Mouse (Mus musculus) monocyte, adult 2 months (primary cell): ENCODE measurements around the gene Nostrin.

Experiments
- DNase-seq, 2 experiments: peaks; one replicate each; pipeline ENCODE4 v3.0.0; 2022; ENCODE audit warnings: low spot score in 2 of 2, low read depth in 1 of 2

The Nostrin gene

DNA sequence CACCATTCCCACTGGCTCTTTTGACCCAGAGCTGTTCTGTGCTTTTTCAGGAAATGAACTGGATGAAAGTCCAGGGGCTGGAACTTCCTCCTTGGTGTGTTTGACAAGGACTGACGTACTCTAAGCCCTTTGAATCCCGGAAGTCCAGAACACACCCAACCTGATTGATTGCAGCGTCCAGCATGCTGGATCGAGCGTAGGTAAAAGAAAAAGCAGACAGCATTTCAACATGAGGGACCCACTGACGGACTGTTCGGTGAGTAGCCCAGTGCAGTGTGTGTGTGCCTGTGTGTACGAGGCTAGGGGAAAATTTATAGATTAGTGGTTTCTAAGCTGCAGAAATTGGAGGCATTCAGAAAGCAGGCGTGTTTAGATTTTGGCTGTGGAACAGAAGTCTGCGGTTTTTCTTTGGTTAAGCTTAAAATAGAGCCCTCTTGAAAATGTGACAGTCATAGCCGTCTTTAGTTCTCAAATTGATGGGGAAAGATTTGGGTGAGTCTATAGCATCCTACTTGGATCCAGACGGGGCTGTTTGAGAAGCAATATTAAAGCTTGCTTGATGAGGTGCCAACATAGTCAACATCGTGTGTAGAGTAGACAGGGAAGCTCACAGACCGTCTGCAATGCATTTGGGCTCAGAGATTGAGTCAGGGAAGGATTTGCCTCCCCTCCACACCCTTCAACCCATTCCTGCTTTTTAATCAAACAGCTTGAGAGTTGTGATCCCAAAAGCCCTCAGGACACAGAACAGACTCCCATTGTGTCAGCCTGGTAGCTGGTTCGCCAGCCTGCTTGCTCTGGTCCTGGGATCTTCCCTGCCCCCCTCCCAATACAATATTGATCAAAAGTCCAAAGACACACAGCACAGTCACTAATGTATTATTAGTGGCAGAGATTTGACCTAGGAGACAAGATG, at the start of gene Nostrin:
Gene Nostrin, plus strand, starts transcription at position 140 of the 916 bp plus-strand sequence.
- DNase-seq: peak in 1 of 2 experiments; percentile 12

DNA sequence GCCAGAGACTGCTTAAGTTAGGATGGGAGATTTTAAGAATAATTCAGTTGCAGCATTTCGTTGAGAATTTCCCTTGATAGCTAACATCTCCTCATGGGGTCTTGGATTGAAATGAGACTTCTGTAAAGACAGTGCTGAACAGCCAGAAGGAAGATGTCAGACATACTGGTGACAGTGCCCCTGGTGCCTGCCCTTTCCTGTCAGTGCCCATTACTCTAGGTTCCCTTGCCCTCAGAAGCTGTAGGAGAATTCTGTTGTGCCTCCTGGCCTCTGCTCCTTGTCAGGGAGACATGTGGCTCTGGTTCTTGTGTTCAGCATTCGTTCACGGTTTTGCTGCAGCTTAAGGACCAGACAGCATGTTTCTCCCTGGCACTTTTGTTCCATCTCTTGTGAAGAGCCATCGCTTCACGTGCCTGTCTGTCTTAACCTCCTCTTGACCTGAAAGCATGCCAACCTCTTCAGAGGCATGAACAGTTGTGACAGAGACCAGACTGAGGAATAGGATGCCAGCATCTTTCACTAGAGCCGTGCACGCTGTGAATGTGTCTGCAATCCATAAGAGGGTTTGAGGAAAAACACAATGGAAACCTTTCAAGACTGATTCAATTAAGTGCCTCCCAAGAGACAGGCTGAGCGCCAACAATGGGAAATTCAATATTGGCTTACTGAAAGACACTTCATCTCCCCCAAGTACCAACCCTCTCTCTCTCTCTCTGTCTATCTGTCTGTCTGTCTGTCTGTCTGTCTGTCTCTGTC, 48.9 kb upstream of the Nostrin start:
- DNase-seq: no peak

DNA sequence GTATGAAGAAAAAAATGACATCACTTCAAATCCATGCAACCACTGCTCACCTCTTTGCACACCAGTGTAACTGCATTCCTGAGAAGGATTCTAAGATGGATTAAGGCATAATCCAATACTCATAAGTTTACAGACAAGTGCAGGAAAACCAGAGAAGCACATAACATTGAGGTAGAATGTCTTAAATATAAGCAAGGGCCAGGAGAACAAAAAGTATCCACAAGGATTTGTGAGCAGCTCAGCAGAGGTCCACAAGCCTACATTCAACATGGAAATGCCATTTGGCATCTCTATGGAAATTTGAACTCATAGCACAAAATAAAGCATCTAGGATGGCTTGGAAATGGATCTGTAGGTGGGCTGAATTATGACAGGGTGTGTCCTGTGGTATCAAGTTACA, 39.8 kb upstream of the Nostrin start:
- DNase-seq: no peak

DNA sequence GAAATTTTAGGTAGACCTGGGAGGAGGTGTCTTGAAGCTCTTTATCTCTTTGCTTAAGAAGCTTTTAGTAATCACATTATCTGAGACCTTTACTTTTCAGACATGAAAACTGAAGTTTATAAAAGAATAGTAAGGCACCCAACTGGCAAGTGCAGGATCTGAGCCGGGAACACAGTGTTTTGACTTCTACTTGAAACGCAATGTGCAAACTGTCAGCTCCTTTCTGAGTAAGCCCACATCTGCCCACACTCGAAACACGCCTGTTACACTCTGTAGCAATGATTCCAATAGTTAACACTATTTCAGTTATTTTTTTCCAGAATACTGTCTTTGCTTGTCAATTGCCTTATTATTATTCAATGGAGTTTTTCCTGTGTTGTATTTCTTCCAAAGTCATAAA, 38.8 kb upstream of the Nostrin start:
- DNase-seq: no peak

DNA sequence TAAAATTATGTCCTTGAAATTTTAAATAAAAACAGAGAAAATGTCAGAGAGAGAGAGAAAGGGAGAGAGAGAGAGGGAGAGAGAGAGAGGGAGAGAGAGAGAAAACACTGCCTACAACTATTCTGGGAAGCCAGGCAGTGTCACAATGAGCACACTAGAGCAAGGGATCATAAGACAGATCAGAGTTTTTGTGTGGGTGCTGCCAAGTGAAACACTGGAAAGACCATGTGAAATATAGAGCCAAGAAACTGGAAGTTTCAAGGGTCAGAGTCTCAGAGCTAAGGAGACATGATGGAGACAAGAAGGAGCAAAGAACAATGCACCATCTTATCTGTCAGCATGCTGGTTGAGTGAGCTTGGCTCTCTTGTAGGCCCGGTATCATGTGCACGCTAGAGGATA, 38.1 kb upstream of the Nostrin start:
- DNase-seq: no peak

GRCm38 (mm10) chr2:69098701-69099100, 36.9 kb upstream of the Nostrin start:
- DNase-seq: no peak

- DNase-seq: no peak
These were observed 36.5 kb upstream of the Nostrin start for GRCm38 (mm10) chr2:69099147-69099546.

- no peak for DNase-seq
These were observed 34.9 kb upstream of the Nostrin start for GRCm38 (mm10) chr2:69100706-69101105.

DNA sequence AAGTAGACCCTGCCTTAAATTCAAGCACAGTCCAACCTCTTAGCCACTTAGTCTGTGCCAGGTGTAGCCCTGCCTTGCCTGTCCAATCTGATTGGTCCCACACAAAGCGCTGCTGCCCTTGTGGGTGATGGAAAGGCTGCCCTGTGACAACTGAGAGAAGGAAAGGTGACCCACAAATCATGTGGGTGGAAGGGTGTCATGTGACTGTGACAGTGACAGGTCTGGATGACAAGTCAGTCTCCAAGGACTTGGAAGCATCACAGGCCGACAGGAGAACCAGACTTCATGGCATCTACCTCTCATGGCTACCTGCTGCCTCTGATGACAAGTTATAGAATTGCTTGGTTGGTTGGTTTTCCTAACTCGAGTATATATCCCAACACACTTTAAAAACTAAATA, 32.1 kb upstream of the Nostrin start:
- DNase-seq: no peak

- no peak for DNase-seq
These were observed 31.0 kb upstream of the Nostrin start for GRCm38 (mm10) chr2:69104511-69105145.

DNA sequence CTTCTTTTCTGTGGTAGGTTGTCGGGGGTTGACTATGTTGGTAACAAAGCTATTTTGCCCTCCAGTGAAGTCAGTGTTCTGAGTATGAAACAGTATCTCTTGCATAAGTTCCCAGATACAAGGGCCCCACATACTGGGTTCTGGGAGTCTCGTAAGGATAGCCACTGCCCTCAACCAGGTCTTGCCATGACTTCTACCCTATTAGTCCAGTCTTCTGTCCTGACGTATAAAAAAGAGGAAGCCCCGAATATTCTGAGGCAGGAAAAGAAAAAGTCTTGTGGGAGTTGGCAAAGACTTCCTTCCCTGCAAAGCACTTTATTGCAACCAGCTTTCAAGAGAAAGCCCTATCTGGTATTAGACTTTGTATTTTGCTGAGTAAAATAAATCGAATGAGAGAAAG, 26.4 kb upstream of the Nostrin start:
- no peak for DNase-seq

DNA sequence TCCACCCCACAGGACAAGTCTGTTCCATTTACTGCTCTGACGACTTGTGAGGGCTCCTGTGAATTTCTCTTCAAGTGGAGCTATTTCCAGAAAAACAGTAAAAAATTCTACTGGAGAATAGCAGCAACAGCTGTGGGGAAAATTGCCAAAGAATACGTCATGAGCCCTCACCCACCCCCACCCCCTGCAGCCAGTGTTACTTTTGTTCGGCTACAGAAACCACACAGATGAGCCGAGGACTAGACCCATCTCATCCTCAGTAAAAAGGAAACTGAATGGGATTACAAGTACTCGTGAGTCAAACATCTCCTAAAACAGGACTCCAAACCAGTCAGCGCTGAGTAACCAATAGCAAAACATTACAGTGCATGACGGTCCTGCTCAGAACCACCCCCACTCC, 25.9 kb upstream of the Nostrin start:
- DNase-seq: no peak

DNA sequence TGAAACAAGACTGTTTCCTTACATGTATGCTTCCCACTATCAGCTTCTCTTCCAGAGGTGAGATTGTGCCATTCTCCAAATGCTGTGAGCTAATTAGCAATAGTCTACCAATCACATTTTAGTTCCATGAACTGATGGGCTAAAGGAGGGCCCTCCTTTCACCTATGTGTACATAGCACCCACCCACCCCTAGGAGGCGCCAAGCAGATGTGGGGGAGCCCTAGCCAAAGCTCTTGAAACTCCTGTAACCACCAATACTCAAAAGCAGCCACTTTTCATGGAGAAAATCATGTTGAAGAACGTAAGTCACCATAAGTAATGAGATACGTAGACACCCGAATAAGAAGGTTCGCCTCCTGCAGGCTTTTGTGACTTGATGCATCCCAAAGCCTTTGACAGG, 23.0 kb upstream of the Nostrin start:
- DNase-seq: no peak

DNA sequence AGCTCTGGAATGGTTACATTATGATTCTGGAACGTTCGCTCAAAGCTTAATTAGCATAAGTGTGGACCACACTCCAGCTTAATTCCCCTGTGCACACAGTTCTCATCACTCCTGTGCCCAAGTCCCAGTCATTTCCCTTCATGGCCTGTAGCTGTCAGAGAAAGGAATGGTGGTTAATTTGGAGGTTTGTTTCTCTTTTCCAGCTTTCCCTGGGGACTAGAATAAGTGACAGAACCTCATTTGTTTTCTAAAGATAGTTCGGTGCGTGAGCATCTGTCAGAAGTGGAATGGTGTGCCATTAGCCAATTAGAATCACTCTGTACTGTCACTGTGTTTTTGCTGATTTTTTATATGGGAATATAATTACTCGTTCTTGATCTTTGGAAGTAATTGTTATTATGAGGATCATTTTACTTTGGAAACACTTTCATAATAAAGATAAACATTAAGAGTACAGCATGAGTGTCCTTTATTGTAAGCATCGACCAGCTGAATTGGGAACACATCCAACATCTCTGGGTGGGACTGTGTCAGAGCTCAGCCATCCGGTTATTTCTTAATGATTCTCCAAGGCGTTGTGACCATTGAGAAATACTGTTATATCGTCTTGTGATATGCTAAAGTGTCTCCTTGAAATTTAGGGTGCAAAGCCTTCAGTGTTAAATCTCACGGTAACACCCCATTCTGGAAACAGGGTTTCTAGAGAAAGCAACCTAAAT, 21.6 kb upstream of the Nostrin start:
- DNase-seq: no peak

DNA sequence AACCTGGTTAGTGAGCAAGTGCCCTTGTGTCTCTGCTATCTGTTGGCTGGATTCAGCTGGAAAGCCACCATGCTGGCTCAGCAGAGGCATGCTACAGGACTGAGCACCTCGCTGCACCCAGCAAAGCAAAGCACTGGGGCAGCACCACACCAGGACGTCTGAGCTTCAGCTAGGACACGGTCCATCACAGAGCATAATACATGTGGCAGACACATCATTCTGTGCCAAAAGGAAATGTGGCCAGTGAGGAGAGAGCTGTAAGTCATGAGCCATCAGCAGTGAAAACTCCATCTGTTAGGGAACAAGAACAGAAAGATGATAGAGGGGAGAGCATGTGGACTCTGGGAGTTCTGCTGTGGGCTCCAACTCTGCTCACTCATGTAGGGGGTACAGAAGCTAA, 19.7 kb upstream of the Nostrin start:
- no peak for DNase-seq

- DNase-seq: no peak
These were observed 18.8 kb upstream of the Nostrin start for GRCm38 (mm10) chr2:69116767-69117166.

DNA sequence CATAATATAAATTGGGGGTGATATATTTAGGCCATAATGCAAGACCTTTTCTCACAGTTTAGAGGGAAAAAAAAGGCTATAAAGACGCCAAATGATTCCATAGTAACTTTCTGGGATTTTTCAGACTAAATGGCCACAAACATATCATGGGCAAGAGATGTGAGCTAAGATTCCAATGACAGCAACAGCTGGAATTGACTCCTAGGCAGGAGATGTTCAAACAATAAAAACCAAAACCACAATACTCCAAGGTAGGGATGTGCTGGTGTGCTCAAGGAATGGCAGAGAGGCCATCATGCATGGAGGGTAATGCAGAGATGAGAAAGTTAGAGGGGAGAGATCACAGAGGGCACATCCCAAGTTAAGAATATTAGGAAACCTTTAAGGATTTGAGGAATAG, 16.6 kb upstream of the Nostrin start:
- DNase-seq: no peak

- no peak for DNase-seq
These were observed 15.9 kb upstream of the Nostrin start for GRCm38 (mm10) chr2:69119718-69120117.

DNA sequence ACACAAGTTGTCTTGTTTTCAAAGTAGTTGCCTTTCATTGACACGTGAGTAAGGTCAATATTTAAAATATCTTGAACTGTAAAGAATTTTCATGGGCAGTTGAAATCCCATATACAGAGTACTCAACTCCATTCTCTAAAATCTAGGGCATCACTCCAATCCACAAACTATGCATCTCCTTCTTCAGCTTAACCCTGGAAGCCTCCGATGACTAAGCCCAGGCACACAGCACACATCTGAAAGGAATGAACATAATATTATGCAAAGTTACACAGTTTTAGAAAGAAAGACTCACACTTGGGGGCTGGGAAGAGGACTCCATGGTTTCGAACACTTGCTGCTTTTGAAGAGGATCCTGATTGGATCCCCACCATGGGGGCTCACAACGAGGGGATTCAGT, 13.9 kb upstream of the Nostrin start:
- no peak for DNase-seq

- no peak for DNase-seq
These were observed 10.2 kb upstream of the Nostrin start for GRCm38 (mm10) chr2:69125425-69125824.

DNA sequence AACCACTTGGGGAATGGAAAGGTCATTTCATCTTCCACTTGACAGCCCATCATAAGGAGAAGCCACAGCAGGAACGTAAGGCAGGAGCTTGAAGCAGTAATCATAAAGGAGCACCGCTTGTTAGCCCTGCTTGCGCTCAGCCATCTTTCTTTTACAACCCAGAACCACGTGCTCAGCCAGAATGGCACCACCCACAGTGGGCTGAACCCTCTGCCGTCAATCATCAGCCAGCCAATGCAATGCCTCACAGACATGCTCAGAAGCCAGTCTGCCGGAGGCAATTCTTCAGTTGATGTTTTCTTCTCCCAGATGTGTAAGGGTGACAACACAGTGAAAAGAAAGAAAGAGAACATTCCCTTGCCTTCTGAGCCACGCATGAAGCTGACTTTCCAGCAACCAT, 7.3 kb upstream of the Nostrin start:
- no peak for DNase-seq
